Mouse (Mus musculus) liver, adult 2 months (tissue): ENCODE measurements around the gene Tmem79.

Experiments
- CTCF ChIP-seq: fragments of 200-500 bp; IDR thresholded peaks from 2 replicates; pipeline ENCODE4 v1.5.1; 2011; ENCODE audit warnings: low read depth, low read length, control low read depth
- POLR2A ChIP-seq: fragments of 200-500 bp; IDR thresholded peaks from 2 replicates; pipeline ENCODE4 v1.6.1; 2011; ENCODE audit warnings: low read length, control low read depth; ENCODE audit not compliant: insufficient read depth; ENCODE audit errors: extremely low read depth

DNA sequence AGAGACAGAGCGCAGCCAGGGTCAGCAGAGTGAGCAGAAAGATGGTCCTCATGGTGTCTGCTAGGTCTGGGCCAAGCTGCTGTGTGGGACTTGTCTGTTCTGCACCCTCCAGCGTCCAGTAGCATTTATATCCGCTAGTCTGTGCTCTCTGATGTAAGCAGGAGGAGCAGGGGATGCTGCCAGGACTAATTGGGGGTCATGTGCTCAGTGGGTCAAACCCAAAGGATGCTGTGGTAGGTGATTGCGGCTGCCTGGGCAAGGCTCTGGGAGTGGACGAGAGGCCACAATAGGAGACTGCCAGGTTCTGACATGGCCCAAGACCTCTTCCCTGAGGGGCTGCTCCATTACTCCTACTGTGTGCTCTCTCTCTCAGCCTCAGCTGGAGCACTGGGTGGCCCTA, 48.4 kb upstream of the Tmem79 start, which contains the start of gene Bglap:
- no peak for TF ChIP-seq CTCF
- TF ChIP-seq POLR2A: no peak
